Mouse (Mus musculus) midbrain, embryonic 13.5 days (tissue): Measurements from ENCODE around the gene Tango6. TPM values are rescaled to one million over a fixed set of nuclear protein-coding genes. Genes with fewer than 3 reads are reported as not detected.
A peak's percentile ranks its signal among the peaks of the same experiment; 100 is the strongest.

Experiments
- ATAC-seq: fragments of 200-750 bp; cut with Nextera tagmentation; 2 replicates; pipeline ENCODE4 v1.8.0; 2017; ENCODE audit warnings: mild to moderate bottlenecking, moderate TSS enrichment, moderate library complexity
- H3K27ac ChIP-seq: fragments of 300-500 bp; sonication (generic); 2 replicates; pipeline ENCODE4 v1.5.1; 2015; ENCODE audit warnings: inconsistent platforms, mild to moderate bottlenecking, moderate library complexity
- H3K27me3 ChIP-seq: fragments of 300-500 bp; sonication (generic); 2 replicates; pipeline ENCODE4 v1.6.1; 2015; ENCODE audit warnings: mild to moderate bottlenecking, inconsistent platforms
- H3K36me3 ChIP-seq: fragments of 300-500 bp; sonication (generic); 2 replicates; pipeline ENCODE4 v1.6.1; 2015; ENCODE audit warnings: mild to moderate bottlenecking, inconsistent platforms
- H3K4me1 ChIP-seq: fragments of 300-500 bp; sonication (generic); replicated peaks from 2 replicates; pipeline ENCODE4 v1.6.1; 2015; ENCODE audit warnings: inconsistent platforms
- H3K4me2 ChIP-seq: fragments of 300-500 bp; sonication (generic); replicated peaks from 2 replicates; pipeline ENCODE4 v1.6.1; 2015; ENCODE audit warnings: moderate library complexity, mild to moderate bottlenecking, inconsistent platforms
- H3K4me3 ChIP-seq: fragments of 300-500 bp; sonication (generic); replicated peaks from 2 replicates; pipeline ENCODE4 v1.5.1; 2015; ENCODE audit warnings: mild to moderate bottlenecking, inconsistent platforms
- H3K9ac ChIP-seq: fragments of 300-500 bp; sonication (generic); replicated peaks from 2 replicates; pipeline ENCODE4 v1.6.1; 2015; ENCODE audit warnings: mild to moderate bottlenecking, inconsistent platforms
- H3K9me3 ChIP-seq: fragments of 300-500 bp; sonication (generic); 2 replicates; pipeline ENCODE4 v1.6.1; 2016; ENCODE audit warnings: mild to moderate bottlenecking, inconsistent platforms
- WGBS: fragments of 180-500 bp; shearing (Covaris S2); methylation state at CpG from one replicate; pipeline ENCODE4 v1.1.7; 2015; 5-methylcytosine and 5-hydroxymethylcytosine counted together
- polyA plus RNA-seq: library from polyadenylated mRNA; unstranded; fragments of >200 nt; fragmentation: Nextera tagmentation; extraction: Ambion mirVana; gene quantifications from 2 replicates; pipeline ENCODE4 v1.2.1, GENCODE M21; 2015

Tango6 gene
- polyA plus RNA-seq, 1 experiment from 2014 or later: 7.5 TPM

DNA sequence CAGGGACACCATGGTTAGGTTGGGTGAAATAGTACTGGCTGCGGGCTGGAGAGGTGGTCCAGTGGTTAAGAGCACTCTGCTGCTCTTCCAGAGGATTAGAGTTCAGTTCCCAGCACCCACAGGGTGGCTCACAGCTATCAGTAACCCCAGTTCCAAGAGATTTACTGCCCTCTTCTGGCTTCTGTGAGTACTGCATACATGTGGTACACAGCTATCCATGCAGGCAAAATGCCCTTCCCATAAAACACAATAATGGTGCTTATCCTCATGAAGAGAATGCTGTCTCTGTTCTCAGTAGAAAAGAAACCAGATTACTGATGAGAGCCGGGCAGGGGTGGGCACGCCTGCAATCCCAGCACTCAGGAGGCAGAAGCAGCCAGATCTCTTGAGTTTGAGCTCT is 123.0 kb downstream of the Tango6 start:
- WGBS: 99% methylated on average over 3 of the region's 3 CpGs
- H3K36me3 ChIP-seq: 0 out of 2 replicates have a peak, but pooled peaks cover 1% of the 10 kb centered on the region
- H3K4me2 ChIP-seq: no peak overlapping the region
- H3K4me1 ChIP-seq: peaks cover 7% of the 10 kb centered on the region; the same call in 1 of the 2 replicates
- no peaks in the 10 kb centered on the region; the same call in 1 of the 2 replicates for H3K9me3 ChIP-seq
- H3K4me3 ChIP-seq: no peak overlapping the region
- no peaks in the 10 kb centered on the region for H3K27me3 ChIP-seq
- no peak overlapping the region for H3K9ac ChIP-seq
- ATAC-seq: no peak
- no peak overlapping the region for H3K27ac ChIP-seq

DNA sequence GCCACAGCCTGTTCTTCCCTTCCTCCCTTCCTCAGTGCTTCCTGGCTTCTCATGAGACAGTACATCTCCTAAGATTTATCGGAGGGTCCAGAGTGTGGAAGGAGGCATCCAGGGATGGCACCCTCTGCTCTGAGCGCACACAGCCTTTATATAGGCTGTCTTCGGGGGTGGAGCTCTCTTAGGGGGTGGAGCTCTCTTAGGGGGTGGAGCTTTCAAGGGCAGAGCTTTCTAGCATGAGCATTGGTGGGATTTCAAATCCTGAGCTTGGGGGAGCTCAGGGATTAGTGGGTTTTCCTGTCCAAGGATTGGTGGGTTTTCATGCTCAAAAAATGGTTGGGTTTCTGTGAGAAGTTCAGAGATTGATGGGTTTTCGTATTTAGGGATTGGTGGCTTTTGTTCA is 124.6 kb downstream of the Tango6 start:
- H3K4me3 ChIP-seq: no peak overlapping the region
- H3K9ac ChIP-seq: no peak overlapping the region
- no peak overlapping the region for H3K4me2 ChIP-seq
- no peak for ATAC-seq
- H3K4me1 ChIP-seq: peaks cover 7% of the 10 kb centered on the region; the same call in 1 of the 2 replicates
- no peaks in the 10 kb centered on the region; the same call in 1 of the 2 replicates for H3K9me3 ChIP-seq
- no peaks in the 10 kb centered on the region for H3K27me3 ChIP-seq
- no peak overlapping the region for H3K27ac ChIP-seq
- 0 out of 2 replicates have a peak, but pooled peaks cover 4% of the 10 kb centered on the region for H3K36me3 ChIP-seq
- WGBS: 81% methylated on average over 4 of the region's 4 CpGs

DNA sequence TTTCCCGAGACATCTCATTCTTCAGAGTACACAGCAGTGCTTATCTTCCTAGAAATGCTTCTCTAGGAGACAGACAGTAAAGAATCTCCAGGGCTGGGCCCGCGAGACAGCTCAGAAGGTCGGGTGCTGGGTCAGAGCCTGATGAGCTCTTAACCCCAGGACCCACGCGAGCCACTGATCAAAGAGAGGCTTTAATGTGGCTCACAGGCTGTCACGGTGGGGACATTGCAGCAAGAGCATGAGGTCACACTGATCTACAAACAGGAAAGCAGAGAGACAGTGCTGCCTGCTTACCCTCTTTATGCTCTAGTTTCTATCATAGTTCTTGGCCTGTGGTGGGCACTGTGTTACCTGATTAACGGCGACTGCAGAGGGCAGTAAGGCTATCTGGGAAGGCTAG is 126.9 kb downstream of the Tango6 start:
- H3K9me3 ChIP-seq: no peaks in the 10 kb centered on the region; the same call in 1 of the 2 replicates
- WGBS: 19% methylated on average over 9 of the region's 9 CpGs
- H3K4me3 ChIP-seq: no peak overlapping the region
- H3K27ac ChIP-seq: no peak overlapping the region
- no peak overlapping the region for H3K9ac ChIP-seq
- H3K36me3 ChIP-seq: 0 out of 2 replicates have a peak, but pooled peaks cover 4% of the 10 kb centered on the region
- ATAC-seq: no peak
- no peak overlapping the region for H3K4me2 ChIP-seq
- no peaks in the 10 kb centered on the region for H3K27me3 ChIP-seq
- H3K4me1 ChIP-seq: peaks cover 7% of the 10 kb centered on the region; the same call in 1 of the 2 replicates

DNA sequence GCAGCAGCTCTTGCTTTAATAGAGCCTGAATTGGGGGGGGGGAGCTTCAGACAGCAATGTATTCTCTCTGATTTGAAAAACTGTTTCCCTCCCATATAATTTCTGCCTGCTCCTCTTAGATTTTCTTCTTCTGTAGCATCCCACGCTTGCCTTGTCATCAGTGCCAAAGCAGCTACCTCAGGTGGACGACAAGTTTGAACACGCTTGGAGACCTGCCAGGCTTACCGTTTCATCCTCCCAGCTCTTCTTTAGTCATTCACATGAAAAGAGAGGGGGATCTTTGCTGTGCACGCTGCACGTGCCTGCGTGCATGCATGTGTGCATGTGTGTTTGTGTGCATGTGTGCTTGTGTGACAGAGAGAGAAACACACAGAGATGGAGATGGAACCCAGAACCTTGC is 127.5 kb downstream of the Tango6 start:
- Histone ChIP-seq H3K4me3 (no peak overlapping the region), H3K4me1 (peaks cover 7% of the 10 kb centered on the region; the same call in 1 of the 2 replicates), H3K4me2 (no peak overlapping the region), H3K36me3 (0 out of 2 replicates have a peak, but pooled peaks cover 4% of the 10 kb centered on the region), H3K9ac (no peak overlapping the region), H3K27ac (no peak overlapping the region), H3K27me3 (no peaks in the 10 kb centered on the region), H3K9me3 (no peaks in the 10 kb centered on the region; the same call in 1 of the 2 replicates)
- ATAC-seq: no peak
- 88% methylated on average over 7 of the region's 7 CpGs for WGBS

DNA sequence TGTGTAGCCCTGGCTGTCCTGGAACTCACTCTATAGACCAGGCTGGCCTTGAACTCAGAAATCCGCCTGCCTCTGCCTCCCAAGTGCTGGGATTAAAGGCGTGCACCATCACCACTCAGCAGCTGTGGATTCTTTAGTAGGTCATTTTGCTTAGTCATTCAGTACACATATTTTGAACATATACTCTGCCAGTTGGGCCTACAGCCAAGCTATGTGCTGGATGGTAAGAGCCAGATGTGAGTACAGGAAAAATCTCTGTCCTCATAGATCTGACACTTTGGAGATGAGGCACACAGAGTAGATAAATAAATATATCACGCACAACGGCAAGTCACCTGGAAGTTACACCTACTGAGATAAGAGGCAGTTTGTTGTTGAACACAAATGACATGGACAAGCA is 129.7 kb downstream of the Tango6 start:
- H3K4me2 ChIP-seq: no peak overlapping the region
- no peak overlapping the region for H3K4me3 ChIP-seq
- H3K36me3 ChIP-seq: 0 out of 2 replicates have a peak, but pooled peaks cover 4% of the 10 kb centered on the region
- H3K27ac ChIP-seq: no peak overlapping the region
- no peaks in the 10 kb centered on the region for H3K9me3 ChIP-seq
- no peak overlapping the region for H3K9ac ChIP-seq
- no peaks in the 10 kb centered on the region for H3K27me3 ChIP-seq
- peaks cover 11% of the 10 kb centered on the region; the same call in 1 of the 2 replicates for H3K4me1 ChIP-seq
- ATAC-seq: no peak
- WGBS: 94% methylated on average over 4 of the region's 4 CpGs

DNA sequence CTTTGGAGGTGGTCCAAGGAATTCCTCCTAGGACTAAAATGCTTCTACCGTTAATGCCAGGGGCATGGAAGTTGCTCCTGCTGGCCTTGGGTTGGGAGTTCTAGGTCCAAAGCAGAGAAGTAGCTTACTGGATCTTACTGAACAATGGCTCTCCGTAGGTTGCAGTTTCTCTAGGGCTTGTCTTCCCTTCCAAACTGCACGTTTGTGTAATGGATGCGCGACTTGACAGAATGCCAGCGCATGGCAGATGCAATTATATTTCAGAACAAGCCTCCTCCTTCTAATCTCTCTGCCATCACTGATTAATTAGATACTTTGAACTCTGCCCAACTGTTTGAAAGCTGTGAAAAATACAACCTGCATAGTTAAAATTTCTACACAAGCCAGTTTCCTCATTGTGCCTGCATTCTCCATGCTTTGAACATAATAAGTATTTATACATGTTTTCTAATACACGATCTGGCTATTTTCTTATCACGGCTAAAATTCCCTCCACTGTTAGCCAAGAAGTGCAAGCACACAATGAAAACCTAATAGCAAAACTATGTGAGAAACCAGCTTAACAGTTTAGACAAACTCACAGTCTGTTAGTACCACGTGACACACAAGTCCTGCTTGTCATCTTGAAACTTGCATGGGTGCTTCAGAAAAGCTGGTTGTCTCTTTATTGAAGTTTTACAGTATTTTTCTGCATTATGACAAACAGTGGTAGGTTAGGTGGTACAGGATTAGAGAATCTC is 133.7 kb downstream of the Tango6 start:
- H3K27me3 ChIP-seq: no peaks in the 10 kb centered on the region

DNA sequence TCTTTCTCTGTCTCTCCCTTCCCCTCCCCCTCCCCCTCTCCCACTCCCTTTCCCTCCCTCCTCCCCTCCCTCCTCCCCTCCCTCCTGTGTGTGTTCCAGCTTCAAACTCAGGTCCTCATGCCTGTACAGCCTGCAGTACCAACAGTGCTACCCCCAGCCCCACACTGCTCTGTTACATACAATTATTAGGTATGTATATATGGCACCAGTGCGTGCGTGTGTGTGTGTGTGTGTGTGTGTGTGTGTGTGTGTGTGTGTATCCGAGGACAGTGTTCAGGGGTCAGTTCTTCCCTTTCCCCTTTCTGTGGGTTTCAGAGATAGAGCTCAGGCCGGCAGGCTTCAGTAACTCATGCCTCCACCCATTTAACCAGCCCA is 134.3 kb downstream of the Tango6 start:
- 82% methylated on average over 4 of the region's 4 CpGs for WGBS
- no peaks in the 10 kb centered on the region for H3K9me3 ChIP-seq
- no peak for ATAC-seq
- H3K4me1 ChIP-seq: peaks cover 8% of the 10 kb centered on the region
- no peak overlapping the region for H3K4me3 ChIP-seq
- H3K36me3 ChIP-seq: no peaks in the 10 kb centered on the region
- no peaks in the 10 kb centered on the region for H3K27me3 ChIP-seq
- no peak overlapping the region for H3K27ac ChIP-seq
- H3K9ac ChIP-seq: no peak overlapping the region
- no peak overlapping the region for H3K4me2 ChIP-seq

More for the DNA sequence above, 133.7 kb downstream of the Tango6 start:
- Histone ChIP-seq H3K36me3 (no peaks in the 10 kb centered on the region), H3K27ac (no peak overlapping the region), H3K9me3 (no peaks in the 10 kb centered on the region), H3K9ac (no peak overlapping the region), H3K4me3 (no peak overlapping the region), H3K4me1 (peaks cover 8% of the 10 kb centered on the region), H3K4me2 (no peak overlapping the region)
- ATAC-seq: no peak
- 84% methylated on average over 9 of the region's 9 CpGs for WGBS

DNA sequence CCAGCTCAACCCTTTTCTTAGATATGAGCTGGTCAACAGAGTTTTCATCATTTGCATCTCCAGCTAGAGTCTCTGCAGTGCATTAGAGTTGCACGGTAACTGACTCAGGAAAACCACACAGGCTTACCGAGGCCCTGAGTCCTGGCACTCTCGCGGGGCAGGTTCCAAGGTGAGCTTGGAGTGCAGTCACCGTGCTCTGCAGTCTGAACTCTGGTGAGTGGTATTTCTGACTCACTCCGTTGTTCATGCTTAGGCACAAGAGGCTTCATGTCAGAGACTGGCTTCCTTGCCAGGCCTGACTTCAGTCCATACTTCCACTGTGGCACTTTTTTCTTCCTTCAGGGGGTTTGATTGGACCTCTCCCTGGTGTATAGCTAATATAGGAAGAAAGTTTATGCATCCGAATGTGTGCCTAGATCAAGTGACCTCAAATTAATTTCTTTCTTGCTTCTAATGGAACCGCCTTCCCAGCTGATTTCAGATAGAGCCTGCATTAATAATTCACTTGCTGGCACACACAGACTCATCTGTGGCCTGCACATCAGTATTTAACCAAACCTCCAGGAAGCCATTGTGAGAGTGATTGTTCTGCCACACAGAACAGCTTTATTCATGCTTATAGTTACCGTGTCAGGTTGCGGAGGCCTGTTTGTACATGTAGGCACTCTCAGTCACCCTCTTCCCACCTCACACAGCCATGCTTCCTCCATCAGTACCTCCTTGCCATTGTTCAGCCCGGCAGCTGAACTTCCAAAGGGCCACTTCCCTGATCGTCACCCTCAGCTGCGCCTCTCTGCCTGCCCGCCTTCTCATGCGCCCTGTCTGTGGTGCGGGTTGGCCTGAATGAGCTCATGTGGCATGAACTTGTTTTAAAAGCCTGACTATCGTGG is 136.0 kb downstream of the Tango6 start:
- no peak for ATAC-seq
- WGBS: 82% methylated on average over 17 of the region's 17 CpGs
- H3K9ac ChIP-seq: no peak overlapping the region
- H3K4me2 ChIP-seq: no peak overlapping the region
- H3K27me3 ChIP-seq: no peaks in the 10 kb centered on the region
- H3K4me3 ChIP-seq: no peak overlapping the region
- H3K36me3 ChIP-seq: no peaks in the 10 kb centered on the region
- peaks cover 8% of the 10 kb centered on the region for H3K4me1 ChIP-seq
- no peaks in the 10 kb centered on the region for H3K9me3 ChIP-seq
- H3K27ac ChIP-seq: peak overlapping the region; percentile 39; the same call in 1 of the 2 replicates

DNA sequence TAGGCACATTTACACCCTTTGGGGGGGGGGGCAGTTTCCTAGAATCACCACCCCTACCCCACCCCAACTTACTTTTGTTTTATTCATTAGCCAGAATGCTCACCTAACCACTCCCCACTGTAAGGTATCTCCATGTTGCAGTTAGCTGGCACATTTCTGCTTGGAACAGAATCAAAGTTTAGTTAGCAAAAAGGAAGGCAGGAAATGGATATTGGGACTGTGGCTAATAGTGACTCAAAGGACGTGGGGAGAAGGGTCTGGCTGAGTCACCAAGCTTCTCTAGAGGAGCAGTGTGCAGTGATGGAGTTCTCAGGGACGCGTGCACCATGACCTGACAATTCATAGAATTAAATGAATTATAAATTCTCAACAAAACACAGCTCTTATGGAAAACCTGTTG is 136.7 kb downstream of the Tango6 start:
- peaks cover 8% of the 10 kb centered on the region for H3K4me1 ChIP-seq
- H3K9me3 ChIP-seq: no peaks in the 10 kb centered on the region
- no peak overlapping the region for H3K27ac ChIP-seq
- no peaks in the 10 kb centered on the region for H3K36me3 ChIP-seq
- H3K9ac ChIP-seq: no peak overlapping the region
- 89% methylated on average over 3 of the region's 3 CpGs for WGBS
- H3K27me3 ChIP-seq: no peaks in the 10 kb centered on the region
- no peak for ATAC-seq
- no peak overlapping the region for H3K4me3 ChIP-seq
- H3K4me2 ChIP-seq: no peak overlapping the region

DNA sequence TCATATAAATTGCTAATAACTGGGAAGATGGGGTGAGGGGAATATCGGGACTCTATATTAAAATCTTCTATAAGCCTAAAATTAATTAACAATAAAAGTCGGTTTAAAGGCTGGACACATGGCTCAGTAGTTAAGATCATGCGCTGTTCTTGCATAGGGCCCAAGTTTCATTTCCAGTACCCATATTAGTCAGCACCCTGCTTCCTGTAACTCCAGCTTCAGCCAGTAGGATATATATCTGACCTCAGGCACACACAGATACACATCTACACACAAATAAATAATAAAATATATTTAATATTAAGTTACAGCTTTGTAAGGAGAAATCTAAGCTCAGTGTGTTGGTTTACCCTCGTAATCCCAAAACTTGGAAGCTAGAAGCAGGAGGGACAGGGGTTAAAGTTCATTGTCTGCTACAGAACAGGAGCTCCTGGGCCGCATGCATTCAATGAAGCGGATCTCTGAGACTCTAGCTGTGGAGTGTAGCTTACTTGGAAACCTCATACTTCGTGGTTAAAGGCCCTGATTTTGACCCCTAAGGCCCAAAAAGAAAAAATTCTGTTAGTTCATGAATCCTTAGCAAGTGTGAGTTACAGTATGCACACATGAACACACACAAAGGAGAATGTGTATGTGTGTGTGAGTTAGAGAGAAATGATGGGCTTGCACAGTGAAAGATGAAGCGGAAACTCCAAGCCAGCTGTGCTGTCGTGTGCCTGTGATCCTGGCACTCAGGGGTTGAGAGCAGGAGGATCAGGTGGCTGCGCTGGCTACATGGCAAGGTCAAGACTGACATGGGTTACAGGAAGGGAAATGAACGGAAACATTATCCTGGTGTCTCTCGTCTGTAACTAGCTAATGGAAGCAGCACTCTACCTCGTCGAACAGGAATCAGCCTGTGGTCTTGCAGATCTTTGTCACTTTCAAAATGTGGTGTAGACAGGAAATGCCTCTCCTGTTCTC is 138.0 kb downstream of the Tango6 start:
- WGBS: 88% methylated on average over 14 of the region's 14 CpGs
- Histone ChIP-seq H3K4me1 (peaks cover 8% of the 10 kb centered on the region), H3K27me3 (no peaks in the 10 kb centered on the region), H3K27ac (no peak overlapping the region), H3K4me2 (no peak overlapping the region), H3K4me3 (no peak overlapping the region), H3K9me3 (no peaks in the 10 kb centered on the region), H3K36me3 (no peaks in the 10 kb centered on the region), H3K9ac (no peak overlapping the region)
- no peak for ATAC-seq

DNA sequence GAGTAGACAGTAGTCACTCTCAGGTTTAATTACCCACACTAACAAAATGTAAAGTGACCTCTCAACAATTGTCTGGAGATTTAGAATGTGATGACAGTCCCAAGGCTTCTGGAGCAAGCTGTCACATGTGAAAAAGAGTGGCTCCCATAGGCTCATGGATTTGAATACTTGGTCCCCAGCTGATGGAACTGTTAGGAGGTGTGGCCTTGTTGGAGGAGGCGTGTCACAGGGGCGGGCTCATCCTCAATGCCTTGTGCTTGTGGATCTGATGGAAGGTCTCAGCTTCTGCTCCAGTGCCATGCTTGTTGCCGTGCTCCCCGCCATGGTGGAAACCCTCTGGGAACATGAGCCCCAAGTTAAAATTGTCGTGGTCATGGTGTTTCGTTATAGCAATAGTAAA is 146.1 kb downstream of the Tango6 start:
- H3K27ac ChIP-seq: no peak overlapping the region
- H3K9me3 ChIP-seq: no peaks in the 10 kb centered on the region
- WGBS: 81% methylated on average over 6 of the region's 6 CpGs
- H3K4me1 ChIP-seq: no peaks in the 10 kb centered on the region
- no peak overlapping the region for H3K4me3 ChIP-seq
- no peak overlapping the region for H3K4me2 ChIP-seq
- H3K9ac ChIP-seq: no peak overlapping the region
- H3K36me3 ChIP-seq: no peaks in the 10 kb centered on the region
- H3K27me3 ChIP-seq: no peaks in the 10 kb centered on the region
- no peak for ATAC-seq
